Mouse (Mus musculus) myocyte (in vitro differentiated cells): ENCODE measurements around the gene Syt1. TPM values are rescaled to one million over a fixed set of nuclear protein-coding genes. Genes with fewer than 3 reads are reported as not detected.

Experiments
- H3K27me3 ChIP-seq: one replicate; pipeline ENCODE4 v1.6.1; 2011; ENCODE audit not compliant: control insufficient read depth, insufficient read depth, insufficient read length
- H3K36me3 ChIP-seq: one replicate; pipeline ENCODE4 v1.6.1; 2011; ENCODE audit not compliant: control insufficient read depth, insufficient read depth
- H3K4me2 ChIP-seq: one replicate; pipeline ENCODE4 v1.6.1; 2011; ENCODE audit warnings: low read depth, control low read depth
- H3K4me3 ChIP-seq: one replicate; pipeline ENCODE4 v1.5.1; 2011; ENCODE audit warnings: mild to moderate bottlenecking, control low read depth, moderate library complexity
- H3K79me2 ChIP-seq: one replicate; pipeline ENCODE4 v1.6.1; 2011; ENCODE audit not compliant: control insufficient read depth, insufficient read depth
- H3ac ChIP-seq: one replicate; pipeline ENCODE4 v1.6.1; 2011; ENCODE audit not compliant: control insufficient read depth, insufficient read length
- CEBPB ChIP-seq: IDR thresholded peaks from 2 replicates; pipeline ENCODE4 v1.6.1; 2011; ENCODE audit warnings: mild to moderate bottlenecking, moderate library complexity; ENCODE audit not compliant: poor library complexity, insufficient read depth, severe bottlenecking
- E2F4 ChIP-seq: IDR thresholded peaks from one replicate; pipeline ENCODE4 v1.6.1; 2011; ENCODE audit warnings: mild to moderate bottlenecking, control low read depth, moderate library complexity; ENCODE audit not compliant: insufficient read depth
- MAX ChIP-seq: IDR thresholded peaks from one replicate; pipeline ENCODE4 v1.6.1; 2011; ENCODE audit warnings: low read depth, mild to moderate bottlenecking, control low read depth
- MYOD1 ChIP-seq, 3 experiments: IDR thresholded peaks; one replicate each; pipeline ENCODE4 v1.6.1; 2011; ENCODE audit warnings: control low read depth in 2 of 3, low read depth in 2 of 3, mild to moderate bottlenecking in 2 of 3, moderate library complexity in 1 of 3; ENCODE audit not compliant: insufficient read length in 2 of 3, control insufficient read depth in 1 of 3
- MYOG ChIP-seq, 3 experiments: IDR thresholded peaks; one replicate each; pipeline ENCODE4 v1.6.1; 2011; ENCODE audit warnings: control low read depth in 2 of 3, low read depth in 2 of 3, mild to moderate bottlenecking in 2 of 3; ENCODE audit not compliant: insufficient read length in 2 of 3, control insufficient read depth in 1 of 3, insufficient read depth in 1 of 3
- POLR2A ChIP-seq: IDR thresholded peaks from one replicate; pipeline ENCODE4 v1.6.1; 2011; ENCODE audit warnings: low read depth, mild to moderate bottlenecking, control low read depth, moderate library complexity; ENCODE audit not compliant: insufficient read length
- POLR2AphosphoS2 ChIP-seq: IDR thresholded peaks from one replicate; pipeline ENCODE4 v1.6.1; 2011; ENCODE audit warnings: low read depth, control low read depth; ENCODE audit not compliant: insufficient read length
- REST ChIP-seq: IDR thresholded peaks from one replicate; pipeline ENCODE4 v1.6.1; 2011; ENCODE audit warnings: mild to moderate bottlenecking, control low read depth, moderate library complexity; ENCODE audit not compliant: insufficient read depth, insufficient read length
- SRF ChIP-seq: IDR thresholded peaks from one replicate; pipeline ENCODE4 v1.6.1; 2011; ENCODE audit warnings: low read depth; ENCODE audit not compliant: control insufficient read depth, insufficient read length
- TCF12 ChIP-seq: IDR thresholded peaks from one replicate; pipeline ENCODE4 v1.6.1; 2011; ENCODE audit warnings: mild to moderate bottlenecking, control low read depth; ENCODE audit not compliant: poor library complexity, insufficient read depth, severe bottlenecking
- TCF3 ChIP-seq: IDR thresholded peaks from one replicate; pipeline ENCODE4 v1.6.1; 2011; ENCODE audit warnings: low read depth, control low read depth; ENCODE audit not compliant: insufficient read length
- USF1 ChIP-seq: IDR thresholded peaks from one replicate; pipeline ENCODE4 v1.6.1; 2011; ENCODE audit warnings: low read depth, mild to moderate bottlenecking, control low read depth, moderate library complexity
- polyA plus RNA-seq: library from polyadenylated mRNA; unstranded; fragments of >200 nt; fragmentation: generic; extraction: Trizol; gene quantifications from one replicate; pipeline ENCODE4 v1.2.1, GENCODE M21; 2012; ENCODE audit warnings: missing spikeins

Syt1 gene
- polyA plus RNA-seq, 1 experiment = 0.06 TPM

GRCm38 (mm10) chr10:108558812-108559606 lies 451.8 kb downstream of the Syt1 start:
- Histone ChIP-seq H3K36me3 (no peaks in the 10 kb centered on the region), H3ac (no peak overlapping the region), H3K79me2 (no peaks in the 10 kb centered on the region), H3K4me3 (no peak overlapping the region), H3K4me2 (no peak overlapping the region), H3K27me3 (no peaks in the 10 kb centered on the region)
- TF ChIP-seq REST = no peak
- no peak for TF ChIP-seq CEBPB
- TF ChIP-seq POLR2A = no peak
- no peak for TF ChIP-seq MYOD1 (IDR thresholded peaks at IDR 0.05; ENCODE audit: control insufficient read depth in 1 of 3, insufficient read length in 2 of 3, low read depth in 2 of 3)
- no peak for TF ChIP-seq SRF
- no peak for TF ChIP-seq USF1
- TF ChIP-seq TCF3 = no peak
- TF ChIP-seq MAX = no peak

GRCm38 (mm10) chr10:108552544-108552943 lies 458.2 kb downstream of the Syt1 start:
- H3ac ChIP-seq = no peak overlapping the region
- no peak overlapping the region for H3K4me3 ChIP-seq
- no peak overlapping the region for H3K4me2 ChIP-seq
- H3K79me2 ChIP-seq = no peaks in the 10 kb centered on the region
- TF ChIP-seq TCF3 (no peak), MYOD1 (IDR thresholded peaks at IDR 0.05; ENCODE audit: control insufficient read depth in 1 of 3, insufficient read length in 2 of 3, low read depth in 2 of 3) (no peak), USF1 (no peak), POLR2A (no peak), POLR2AphosphoS2 (no peak), TCF12 (no peak), SRF (no peak), MYOG (IDR thresholded peaks at IDR 0.05; ENCODE audit: control insufficient read depth in 1 of 3, insufficient read depth in 1 of 3, insufficient read length in 2 of 3, low read depth in 2 of 3) (no peak), MAX (no peak), CEBPB (no peak), REST (no peak), E2F4 (no peak)
- H3K27me3 ChIP-seq = no peaks in the 10 kb centered on the region
- no peaks in the 10 kb centered on the region for H3K36me3 ChIP-seq

GRCm38 (mm10) chr10:108545715-108546114 lies 465.1 kb downstream of the Syt1 start:
- Histone ChIP-seq H3K27me3 (no peaks in the 10 kb centered on the region), H3K4me2 (no peak overlapping the region), H3K4me3 (no peak overlapping the region), H3K79me2 (no peaks in the 10 kb centered on the region), H3ac (no peak overlapping the region), H3K36me3 (no peaks in the 10 kb centered on the region)
- no peak for TF ChIP-seq MYOG (IDR thresholded peaks at IDR 0.05; ENCODE audit: control insufficient read depth in 1 of 3, insufficient read depth in 1 of 3, insufficient read length in 2 of 3, low read depth in 2 of 3)
- no peak for TF ChIP-seq TCF3
- no peak for TF ChIP-seq USF1
- no peak for TF ChIP-seq E2F4

- Histone ChIP-seq H3K4me3 (no peak overlapping the region), H3K79me2 (no peaks in the 10 kb centered on the region), H3K36me3 (no peaks in the 10 kb centered on the region), H3K4me2 (no peak overlapping the region), H3K27me3 (no peaks in the 10 kb centered on the region), H3ac (no peak overlapping the region)
- TF ChIP-seq REST (no peak), E2F4 (no peak)
These were observed 469.2 kb downstream of the Syt1 start for GRCm38 (mm10) chr10:108541555-108541954.

GRCm38 (mm10) chr10:108538546-108538945 lies 472.2 kb downstream of the Syt1 start:
- Histone ChIP-seq H3K4me2 (no peak overlapping the region), H3K79me2 (no peaks in the 10 kb centered on the region), H3ac (no peak overlapping the region), H3K36me3 (no peaks in the 10 kb centered on the region), H3K4me3 (no peak overlapping the region), H3K27me3 (no peaks in the 10 kb centered on the region)
- no peak for TF ChIP-seq POLR2A
- TF ChIP-seq E2F4 = no peak
- TF ChIP-seq SRF = no peak
- TF ChIP-seq TCF12 = no peak
- TF ChIP-seq MYOD1 (IDR thresholded peaks at IDR 0.05; ENCODE audit: control insufficient read depth in 1 of 3, insufficient read length in 2 of 3, low read depth in 2 of 3) = no peak
- no peak for TF ChIP-seq POLR2AphosphoS2
- TF ChIP-seq USF1 = no peak
- TF ChIP-seq REST = no peak
- no peak for TF ChIP-seq MYOG (IDR thresholded peaks at IDR 0.05; ENCODE audit: control insufficient read depth in 1 of 3, insufficient read depth in 1 of 3, insufficient read length in 2 of 3, low read depth in 2 of 3)
- TF ChIP-seq MAX = no peak
- no peak for TF ChIP-seq CEBPB
- no peak for TF ChIP-seq TCF3
